Mouse (Mus musculus) liver, adult 2 months (tissue): ENCODE results near the gene Mrpl43. TPM values are rescaled to one million over a fixed set of nuclear protein-coding genes. Genes with fewer than 3 reads are reported as not detected.
A peak's percentile ranks its signal among the peaks of the same experiment; 100 is the strongest.

Source experiments
- DNase-seq: peaks from one replicate; pipeline ENCODE4 v3.0.0-alpha.2; 2011; ENCODE audit warnings: low read depth, low spot score; ENCODE audit errors: extremely low read depth
- H3K27ac ChIP-seq: fragments of 200-500 bp; replicated peaks from 2 replicates; pipeline ENCODE4 v1.5.1; 2012; ENCODE audit warnings: low read depth, mild to moderate bottlenecking, control low read depth, inconsistent platforms, low read length; ENCODE audit not compliant: insufficient read depth
- H3K27me3 ChIP-seq: fragments of 200-500 bp; 2 replicates; pipeline ENCODE4 v1.6.1; 2012; ENCODE audit warnings: mild to moderate bottlenecking, moderate library complexity, low read length, inconsistent platforms; ENCODE audit not compliant: control insufficient read depth, insufficient read depth
- H3K36me3 ChIP-seq: fragments of 200-500 bp; 2 replicates; pipeline ENCODE4 v1.6.1; 2012; ENCODE audit warnings: low read length, inconsistent platforms; ENCODE audit not compliant: control insufficient read depth, insufficient read depth
- H3K4me1 ChIP-seq: fragments of 200-500 bp; 2 replicates; pipeline ENCODE4 v1.6.1; 2011; ENCODE audit warnings: low read length; ENCODE audit not compliant: control insufficient read depth, insufficient read depth
- H3K4me3 ChIP-seq: fragments of 200-500 bp; 2 replicates; pipeline ENCODE4 v1.5.1; 2011; ENCODE audit warnings: low read depth, mild to moderate bottlenecking, control low read depth, low read length, moderate library complexity; ENCODE audit not compliant: insufficient read depth
- H3K79me2 ChIP-seq: fragments of 200-500 bp; 2 replicates; pipeline ENCODE4 v1.6.1; 2012; ENCODE audit warnings: inconsistent platforms, mild to moderate bottlenecking, low read length, moderate library complexity; ENCODE audit not compliant: control insufficient read depth, insufficient read depth
- H3K9ac ChIP-seq: fragments of 200-500 bp; 2 replicates; pipeline ENCODE4 v1.6.1; 2012; ENCODE audit warnings: low read depth, mild to moderate bottlenecking, control low read depth, inconsistent platforms, low read length
- CTCF ChIP-seq: fragments of 200-500 bp; IDR thresholded peaks from 2 replicates; pipeline ENCODE4 v1.5.1; 2011; ENCODE audit warnings: low read depth, low read length, control low read depth
- POLR2A ChIP-seq: fragments of 200-500 bp; IDR thresholded peaks from 2 replicates; pipeline ENCODE4 v1.6.1; 2011; ENCODE audit warnings: low read length, control low read depth; ENCODE audit not compliant: insufficient read depth; ENCODE audit errors: extremely low read depth
- WGBS: fragments of 180-500 bp; shearing (Covaris S2); methylation state at CpG from one replicate; pipeline ENCODE4 v1.1.7; 2018; 5-methylcytosine and 5-hydroxymethylcytosine counted together
- polyA plus RNA-seq: library from polyadenylated mRNA; depleted of rRNA; stranded (reverse); fragments of >200 nt; gene quantifications from 2 replicates; pipeline ENCODE4 v1.2.3, GENCODE M21; 2012
- total RNA-seq: library from RNA; depleted of rRNA; stranded (reverse); fragments of >200 nt; gene quantifications from 2 replicates; pipeline ENCODE4 v1.2.3, GENCODE M21; 2014

Mrpl43 gene
- total and polyA plus RNA-seq, 2 experiments: 26.6 to 76.2 TPM

DNA sequence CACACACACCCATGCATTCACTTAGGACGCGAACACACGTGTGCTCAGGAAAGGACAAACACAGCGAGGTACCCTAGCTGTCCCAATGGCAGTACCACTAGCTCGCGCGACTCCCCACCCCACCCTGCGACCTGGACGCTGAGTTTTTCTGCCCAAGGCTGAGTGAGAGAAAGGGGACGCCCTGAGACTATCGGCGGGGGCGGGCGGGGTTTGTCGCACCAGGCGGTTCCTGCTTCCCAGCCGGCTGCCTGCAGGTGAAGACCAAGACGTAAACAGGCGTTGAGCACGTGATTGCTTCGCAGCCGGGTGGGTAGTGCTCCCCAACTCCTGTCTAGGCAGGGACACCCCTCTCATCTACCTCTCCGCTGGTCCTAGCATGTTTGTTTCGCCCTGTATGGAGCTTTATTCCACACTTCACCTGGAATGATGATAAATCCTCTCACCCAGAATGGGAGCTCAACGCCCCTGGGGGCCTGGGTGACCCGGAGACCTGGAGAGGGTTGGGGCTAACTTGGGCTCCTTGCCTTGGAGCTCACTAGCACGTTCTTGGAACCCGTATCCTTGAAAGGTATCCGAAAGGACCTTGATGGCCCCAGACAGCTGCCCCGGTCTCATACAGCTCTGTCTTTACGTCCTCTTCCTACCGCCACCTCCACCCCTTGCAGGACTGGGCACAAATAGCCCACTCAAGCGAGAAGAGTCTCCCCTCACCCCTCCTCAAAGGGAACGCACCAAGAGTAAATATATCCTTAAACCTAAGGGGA is 9.5 kb upstream of the Mrpl43 start:
- peaks cover 16% of the 10 kb centered on the region for H3K4me1 ChIP-seq
- DNase-seq: peak; percentile 53
- under 1% methylated on average over 34 of the region's 34 CpGs for WGBS

GRCm38 (mm10) chr19:45014981-45015402 is 8.8 kb upstream of the Mrpl43 start:
- Histone ChIP-seq H3K4me3 (peak overlapping the region; percentile 73), H3K36me3 (peaks cover 6% of the 10 kb centered on the region; the same call in 1 of the 2 replicates), H3K4me1 (peaks cover 16% of the 10 kb centered on the region), H3K27me3 (no peaks in the 10 kb centered on the region), H3K79me2 (peaks cover 5% of the 10 kb centered on the region; the same call in 1 of the 2 replicates), H3K9ac (peak overlapping the region; percentile 79), H3K27ac (peak overlapping the region; percentile 92)
- under 1% methylated on average over 25 of the region's 25 CpGs for WGBS
- TF ChIP-seq POLR2A (peak; percentile 53; the same call in 1 of the 2 replicates), CTCF (no peak)
- peak; percentile 99 for DNase-seq

More for the DNA sequence above, 9.5 kb upstream of the Mrpl43 start:
- Histone ChIP-seq H3K36me3 (peaks cover 3% of the 10 kb centered on the region; the same call in 1 of the 2 replicates), H3K79me2 (peaks cover 10% of the 10 kb centered on the region; the same call in 1 of the 2 replicates), H3K9ac (peak overlapping the region; percentile 79), H3K4me3 (peak overlapping the region; percentile 73), H3K27me3 (no peaks in the 10 kb centered on the region), H3K27ac (peak overlapping the region; percentile 91)
- TF ChIP-seq CTCF (no peak), POLR2A (no peak)

- Histone ChIP-seq H3K27me3 (no peaks in the 10 kb centered on the region), H3K9ac (peak within 1 kb of the TSS; percentile 79), H3K79me2 (peaks cover 5% of the 10 kb centered on the region; the same call in 1 of the 2 replicates), H3K36me3 (peaks cover 10% of the 10 kb centered on the region), H3K27ac (peak within 1 kb of the TSS; percentile 92), H3K4me3 (peak within 1 kb of the TSS; percentile 73), H3K4me1 (peaks cover 16% of the 10 kb centered on the region)
- TF ChIP-seq CTCF (no peak), POLR2A (no peak)
- peak; percentile 62 for DNase-seq
- 10% methylated on average over 10 of the region's 10 CpGs for WGBS
Observed at GRCm38 (mm10) chr19:45014335-45014971, 8.2 kb upstream of the Mrpl43 start, which contains the start of gene Lzts2. Gene Lzts2 (plus strand): TSS chr19:45014414.

DNA sequence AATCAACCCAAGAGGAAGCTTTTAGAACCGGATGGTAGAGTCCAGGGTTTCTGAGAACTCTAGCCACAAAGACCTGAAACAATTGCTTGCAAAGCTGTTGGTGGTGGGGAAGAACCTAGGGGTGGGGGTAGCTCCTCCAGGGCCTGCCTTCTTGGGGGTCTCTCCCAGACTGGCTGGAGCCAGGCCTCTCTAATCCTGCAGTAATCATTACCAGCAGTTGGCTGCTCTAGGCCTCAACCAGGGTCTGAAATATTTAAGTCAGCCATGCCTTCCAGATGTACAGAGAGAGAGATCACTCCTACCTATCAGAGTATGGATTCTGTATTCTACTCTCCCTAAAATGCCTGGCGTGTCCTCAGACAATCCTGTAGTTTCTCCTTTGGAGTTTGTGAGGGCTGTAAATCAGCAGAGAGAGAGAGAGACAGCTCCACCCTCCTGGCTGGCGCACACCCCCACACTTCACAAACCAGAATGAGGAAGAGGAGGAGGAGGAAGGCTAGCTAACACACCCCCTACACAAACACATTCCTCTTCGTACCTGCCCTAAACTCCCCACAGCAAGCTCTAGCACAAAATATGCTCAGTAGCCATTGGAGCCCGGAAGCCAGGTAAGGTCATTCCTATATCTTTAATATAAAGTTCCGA is 7.5 kb upstream of the Mrpl43 start:
- Histone ChIP-seq H3K9ac (no peak overlapping the region; the same call in 1 of the 2 replicates), H3K27me3 (no peaks in the 10 kb centered on the region), H3K27ac (peak overlapping the region; percentile 92), H3K79me2 (peaks cover 4% of the 10 kb centered on the region; the same call in 1 of the 2 replicates), H3K4me1 (peaks cover 15% of the 10 kb centered on the region), H3K36me3 (peaks cover 10% of the 10 kb centered on the region), H3K4me3 (no peak overlapping the region)
- no peak for DNase-seq
- TF ChIP-seq POLR2A: no peak
- no peak for TF ChIP-seq CTCF
- WGBS: 53% methylated on average over 6 of the region's 6 CpGs

- Histone ChIP-seq H3K27me3 (no peaks in the 10 kb centered on the region), H3K9ac (no peak overlapping the region), H3K36me3 (peaks cover 10% of the 10 kb centered on the region), H3K79me2 (no peaks in the 10 kb centered on the region), H3K27ac (no peak overlapping the region), H3K4me1 (peaks cover 15% of the 10 kb centered on the region), H3K4me3 (no peak overlapping the region)
- TF ChIP-seq POLR2A (no peak), CTCF (no peak)
- WGBS: 55% methylated on average over 6 of the region's 6 CpGs
- DNase-seq: no peak
Observed at GRCm38 (mm10) chr19:45012636-45013035, 6.4 kb upstream of the Mrpl43 start.
